Mouse (Mus musculus) urinary bladder, postnatal 36 days (tissue): ENCODE measurements around the gene Zic1.

Experiments used
- DNase-seq, 2 experiments: peaks; one replicate each; pipeline ENCODE4 v3.0.0; 2022; ENCODE audit warnings: low spot score in 2 of 2, mixed read lengths in 1 of 2

Gene Zic1

GRCm38 (mm10) chr9:91368946-91369292 lies 3.3 kb upstream of the Zic1 start:
- no peak for DNase-seq

DNA sequence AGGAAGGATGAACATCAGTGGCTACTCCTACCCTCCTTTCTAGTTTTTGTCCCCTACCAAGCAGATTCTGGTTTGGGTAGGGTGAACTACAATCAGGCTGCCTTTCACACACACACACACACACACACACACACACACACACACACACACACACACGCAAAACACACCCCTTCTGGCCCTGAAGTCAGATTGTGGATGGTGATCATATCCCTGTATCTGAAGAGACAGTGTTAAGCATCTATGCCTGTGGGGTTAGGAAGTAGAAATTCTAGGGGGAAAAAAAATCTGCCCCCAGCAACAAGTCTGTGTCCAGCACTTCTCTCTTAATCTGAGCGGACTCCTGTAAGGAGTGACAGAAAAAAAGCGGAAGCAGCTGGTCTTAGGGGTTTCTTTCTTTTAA lies 2.5 kb upstream of the Zic1 start:
- DNase-seq, result no peak

DNA sequence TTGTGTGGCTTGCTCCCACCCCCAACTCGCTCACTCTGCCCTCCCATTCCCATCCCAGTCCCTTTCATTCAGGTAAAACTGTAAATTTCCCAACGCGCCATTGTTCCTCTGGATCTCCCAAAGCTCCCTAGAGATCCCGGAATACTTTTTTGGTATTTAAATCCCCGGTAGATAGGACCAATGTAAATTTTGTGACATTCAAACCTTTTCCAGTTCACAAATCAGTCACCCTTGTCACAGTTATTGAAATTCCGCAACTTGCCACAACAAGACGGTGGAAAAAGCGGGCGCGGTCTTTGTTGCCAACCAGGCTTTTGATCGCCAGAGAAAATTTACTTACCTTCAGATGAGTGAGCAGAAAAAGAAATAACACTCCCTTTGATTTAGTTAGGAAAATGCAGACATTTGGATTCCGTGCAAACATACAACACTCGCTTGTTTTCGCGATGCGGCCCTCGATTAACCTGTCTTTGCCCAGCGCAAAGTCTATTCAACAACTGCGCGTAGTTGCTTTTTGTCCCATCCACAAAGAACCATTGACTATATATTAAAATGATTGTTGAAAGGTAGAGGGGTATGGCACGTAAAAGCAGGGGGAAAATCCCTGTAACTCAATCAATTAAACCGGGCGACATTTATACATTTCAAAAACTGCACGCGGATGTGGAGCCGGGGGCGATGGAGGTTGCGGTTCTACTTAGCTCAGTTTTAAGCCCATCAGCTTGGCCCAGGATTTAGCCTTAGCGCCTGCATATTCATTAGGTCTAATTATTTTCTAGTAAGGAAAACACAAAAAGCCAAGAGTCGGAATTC lies 1.6 kb upstream of the Zic1 start:
- no peak for DNase-seq

DNA sequence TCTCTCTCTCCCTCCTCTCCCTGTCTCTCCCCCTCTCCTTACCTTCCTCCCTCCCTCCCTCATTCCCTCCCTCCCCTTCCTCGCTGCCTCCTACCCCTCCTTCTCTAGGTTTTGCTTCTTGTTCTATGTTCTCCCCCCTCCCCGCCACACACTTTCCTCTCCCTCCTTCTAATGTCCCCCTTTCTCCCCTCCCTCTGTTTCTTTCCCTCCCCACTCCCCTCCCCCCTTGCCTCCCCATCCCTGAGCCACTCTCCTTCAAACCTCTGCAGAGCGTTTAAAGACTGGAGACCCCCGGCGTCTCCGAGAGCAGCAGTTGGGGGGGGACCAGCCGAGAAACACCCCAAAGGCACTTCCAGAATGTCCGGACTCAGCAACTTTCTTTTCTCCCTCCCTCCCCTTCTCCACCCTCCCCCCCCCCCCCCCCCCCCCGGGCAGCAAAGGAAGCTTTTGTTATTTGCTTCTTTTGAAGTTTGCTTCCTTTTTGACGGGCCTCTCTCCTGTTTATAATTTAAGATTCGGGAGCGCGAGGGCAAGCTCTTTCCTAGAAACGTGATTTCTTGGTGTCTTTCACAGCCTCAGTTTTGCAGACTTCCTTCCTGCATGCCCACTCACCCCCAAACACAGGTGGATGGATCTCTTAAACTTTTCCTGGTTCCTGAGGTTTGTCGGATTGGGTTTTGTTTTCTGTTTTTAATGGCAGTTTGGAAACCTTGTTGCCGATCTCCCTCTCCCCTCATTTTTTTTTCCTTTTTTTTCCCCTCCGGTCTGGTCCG lies 802 bp upstream of the Zic1 start:
- DNase-seq, result no peak

- no peak for DNase-seq
Measured at GRCm38 (mm10) chr9:91364971-91365501, 574 bp downstream of the Zic1 start.

GRCm38 (mm10) chr9:91364127-91364970 lies 1.3 kb downstream of the Zic1 start:
- no peak for DNase-seq

GRCm38 (mm10) chr9:91363814-91364126 lies 1.8 kb downstream of the Zic1 start:
- DNase-seq, result no peak

- no peak for DNase-seq
Measured at GRCm38 (mm10) chr9:91363011-91363730, 2.4 kb downstream of the Zic1 start.

DNA sequence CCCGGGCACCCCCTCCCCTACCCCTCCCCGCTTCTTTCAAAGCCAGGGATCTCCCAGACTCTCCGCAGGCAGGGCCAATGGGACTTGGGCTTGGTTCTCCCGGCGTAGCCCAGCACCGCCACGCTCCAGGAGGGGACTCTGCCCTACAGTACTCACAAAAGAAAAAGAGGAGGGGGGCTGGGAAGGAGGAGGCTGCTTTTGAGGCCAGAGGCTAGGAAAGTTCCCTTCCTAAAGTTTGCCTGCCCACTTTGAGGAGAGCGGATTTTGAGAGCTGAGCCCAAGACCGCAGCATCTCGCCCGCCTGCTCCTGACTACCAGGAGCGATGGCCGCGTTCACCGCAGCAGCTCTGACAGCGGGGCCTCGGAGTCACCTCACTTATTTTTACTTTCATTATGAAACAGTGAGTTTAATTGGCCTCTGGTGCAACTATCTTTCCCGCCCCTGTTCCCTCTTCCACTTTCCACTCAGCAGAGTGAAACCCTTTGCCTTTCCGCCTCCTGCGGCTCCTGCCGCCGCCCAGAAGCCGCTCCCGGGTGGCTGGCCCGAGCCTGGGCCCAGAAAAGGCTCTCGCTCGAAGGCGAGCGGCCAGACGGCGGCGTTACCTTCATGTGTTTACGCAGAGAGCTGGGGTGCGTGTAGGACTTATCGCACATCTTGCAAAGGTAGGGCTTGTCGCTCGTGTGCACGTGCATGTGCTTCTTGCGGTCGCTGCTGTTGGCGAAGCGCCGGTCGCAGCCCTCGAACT lies 3.6 kb downstream of the Zic1 start, which contains the start of gene Zic4:
TSS of gene Zic4 (plus strand) at position 558 of the 746 bp plus-strand sequence.
- DNase-seq, result no peak

DNA sequence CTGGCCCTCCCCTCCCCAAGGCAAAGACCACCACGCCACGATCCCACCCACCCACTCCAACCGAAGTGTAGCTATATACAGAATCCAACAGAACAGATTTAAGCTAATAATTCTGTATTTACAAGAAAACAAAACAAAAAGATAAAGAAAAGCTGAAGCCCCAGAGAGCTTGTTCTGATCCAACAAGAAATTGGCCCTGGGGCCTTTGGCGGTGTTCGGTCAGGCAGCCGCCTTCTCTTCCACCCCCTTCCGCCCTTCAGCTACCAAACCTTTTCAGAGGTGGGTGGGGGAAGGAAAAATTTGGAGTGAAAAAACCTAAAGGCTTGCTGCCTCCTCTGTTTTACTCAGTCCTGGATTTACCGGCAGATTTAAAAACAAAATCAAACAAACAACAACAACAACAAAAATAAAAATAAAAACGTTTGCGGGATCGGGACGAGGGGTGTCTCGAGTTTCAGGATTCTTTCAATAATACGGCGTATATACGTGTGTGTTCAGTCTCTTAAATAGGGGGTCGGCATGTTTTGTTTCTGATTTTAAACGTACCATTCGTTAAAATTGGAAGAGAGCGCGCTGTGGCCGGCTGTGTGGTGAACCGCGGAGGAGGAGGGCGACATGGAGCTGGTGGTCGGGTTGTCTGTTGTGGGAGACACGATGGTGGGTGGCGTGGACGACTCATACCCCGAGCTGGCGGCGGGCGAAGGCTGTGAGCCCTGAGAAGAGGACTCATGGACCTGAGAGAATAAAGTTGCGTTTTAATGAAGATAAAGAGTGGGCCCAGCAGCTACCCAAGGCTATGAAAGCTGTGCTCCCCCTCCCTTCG lies 4.4 kb downstream of the Zic1 start:
- no peak for DNase-seq

DNA sequence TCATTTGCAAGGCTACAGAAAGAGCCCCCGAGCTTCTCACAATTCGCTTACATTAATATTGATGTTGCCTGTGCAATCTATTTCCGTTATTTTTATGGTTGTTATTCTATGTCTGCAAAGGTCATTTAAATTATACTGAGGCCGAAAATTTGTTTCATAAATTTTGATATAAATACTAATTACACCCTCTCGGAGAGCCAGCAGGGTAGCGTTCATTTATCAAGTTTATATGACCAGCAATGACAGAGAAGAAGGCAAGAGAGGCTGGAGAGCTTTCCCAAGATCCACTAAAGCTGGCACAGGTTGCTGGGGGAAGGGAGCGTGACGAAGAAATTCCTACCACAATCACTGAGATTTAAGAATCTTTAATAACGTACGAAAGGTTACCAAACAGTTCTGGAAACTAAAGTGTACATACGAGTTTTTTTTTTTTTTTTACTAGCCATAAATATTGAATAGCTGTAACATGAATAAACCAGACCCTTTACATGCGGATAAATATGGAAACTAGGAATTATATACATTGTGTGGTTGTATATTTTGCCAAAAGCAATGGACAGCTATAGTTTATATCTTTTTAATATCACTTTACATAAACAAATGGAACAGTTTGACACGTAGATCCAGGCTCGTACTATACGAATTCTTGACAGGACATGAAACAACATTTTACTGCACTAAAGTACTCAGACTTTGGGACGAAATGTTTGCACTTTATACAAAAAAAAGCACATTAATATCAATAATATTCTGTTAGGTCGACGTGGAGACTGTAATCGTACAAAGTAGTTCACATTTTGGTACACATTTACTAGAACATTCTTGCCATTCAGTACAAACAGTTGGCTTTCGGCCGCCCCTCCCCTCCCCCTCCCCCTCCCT lies 5.2 kb downstream of the Zic1 start:
- no peak for DNase-seq

- no peak for DNase-seq
Measured at GRCm38 (mm10) chr9:91358851-91359687, 6.5 kb downstream of the Zic1 start.

DNA sequence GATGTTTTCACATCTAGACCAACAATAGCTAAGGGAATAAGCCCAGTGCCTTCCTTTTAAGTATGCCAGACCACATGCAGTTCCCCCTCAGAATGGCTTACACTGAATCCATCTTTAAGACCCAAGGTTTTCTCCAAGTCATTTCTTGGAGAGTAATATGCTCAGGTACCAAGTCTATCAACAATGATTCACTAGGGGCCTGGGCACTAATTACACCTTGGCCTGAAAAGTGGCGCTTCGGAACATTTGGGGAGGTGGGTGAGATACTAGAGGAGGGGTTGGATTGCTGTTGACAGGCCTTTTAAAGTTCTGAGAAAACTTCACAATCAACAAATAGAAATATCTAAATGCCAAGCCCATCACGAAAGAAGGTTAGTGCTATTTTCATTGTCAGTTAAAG lies 8.3 kb downstream of the Zic1 start:
- DNase-seq, result no peak

- DNase-seq, result no peak
Measured at GRCm38 (mm10) chr9:91356353-91356740, 9.3 kb downstream of the Zic1 start.

DNA sequence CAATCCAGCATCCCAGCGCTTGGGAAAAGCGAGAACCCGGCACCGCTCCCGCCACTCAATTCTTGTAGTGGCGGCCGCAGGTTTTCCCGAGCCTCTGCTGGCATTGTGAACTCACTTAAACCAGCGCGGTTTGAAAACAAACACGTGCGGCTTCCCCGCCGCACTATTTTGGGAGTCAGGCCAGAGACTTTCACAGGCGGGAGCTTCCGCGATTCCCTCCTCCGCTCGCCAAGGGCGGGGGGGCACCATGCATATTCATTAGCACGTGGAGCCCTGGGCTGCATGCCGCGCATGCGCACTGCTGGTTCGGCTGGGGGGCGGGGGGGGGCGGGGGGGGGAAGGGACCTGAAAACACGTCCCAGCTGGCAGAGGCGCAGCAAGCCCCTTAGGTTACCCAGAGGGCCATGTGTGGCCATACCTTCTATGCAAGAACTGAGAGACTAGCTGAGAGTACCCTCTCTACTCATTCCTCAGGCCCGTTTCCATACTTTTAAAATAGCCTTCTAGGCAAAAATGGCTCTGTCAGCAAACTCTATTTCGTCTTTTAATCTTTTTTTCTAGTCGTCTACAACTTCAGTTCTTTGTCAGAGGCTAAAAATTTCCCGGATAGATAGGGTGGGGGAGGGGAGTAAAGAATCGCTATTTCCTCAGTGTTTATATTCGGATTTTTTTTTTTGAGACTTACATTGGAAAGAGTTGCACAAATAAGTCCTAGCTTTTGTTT lies 9.8 kb downstream of the Zic1 start:
- DNase-seq, result no peak

DNA sequence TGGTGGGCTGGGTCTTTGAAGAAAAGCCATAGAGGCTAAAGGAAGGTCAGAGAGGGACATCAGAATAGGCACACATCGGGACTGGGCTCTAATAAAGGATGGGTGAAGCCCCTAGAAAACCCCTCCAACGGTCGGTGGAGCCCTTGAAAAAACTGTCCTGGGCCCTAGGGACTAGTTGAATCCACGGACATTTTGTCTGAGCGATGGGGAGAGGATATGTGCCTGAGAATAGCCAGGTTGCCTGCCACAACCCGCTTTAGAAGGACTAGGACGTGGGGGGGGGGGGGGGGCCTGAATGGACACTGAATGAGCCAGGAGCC lies 10.4 kb downstream of the Zic1 start:
- DNase-seq, result no peak
